Mouse (Mus musculus): Measurements from ENCODE around the gene Sez6l.

DNA sequence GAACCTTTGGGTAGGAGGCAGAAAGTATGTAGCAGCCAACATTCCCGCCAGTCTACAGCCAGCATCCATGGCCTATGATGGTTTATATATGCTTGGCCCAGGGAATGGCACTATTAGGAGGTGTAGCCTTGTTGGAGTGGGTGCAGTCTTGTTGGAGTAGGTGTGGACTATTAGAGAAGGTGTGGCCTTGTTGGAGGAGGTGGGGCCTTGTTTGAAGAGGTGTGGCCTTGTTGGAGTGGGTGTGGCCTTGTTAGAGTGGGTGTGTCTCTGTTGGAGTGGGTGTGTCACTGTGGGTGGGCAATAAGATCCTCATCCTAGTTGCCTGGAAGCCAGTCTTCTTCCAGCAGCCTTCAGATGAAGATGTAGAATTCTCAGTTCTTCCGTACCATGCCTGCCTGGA lies 53.2 kb downstream of the Sez6l start:
- no peak for TF ChIP-seq CTCF (conservative IDR thresholded peaks at IDR 0.05; ENCODE audit: insufficient read depth, insufficient read length, low read depth, low read length)
- no peak for TF ChIP-seq POLR2A (IDR thresholded peaks at IDR 0.05; ENCODE audit: low read depth, low read length)

All from kidney, adult 2 months (tissue).